Mouse (Mus musculus) kidney, adult 2 months (tissue): ENCODE measurements around the gene Plxdc1.

Source experiments
- CTCF ChIP-seq: fragments of 200-500 bp; conservative IDR thresholded peaks from 2 replicates; pipeline ENCODE4 v1.5.1; 2011; ENCODE audit warnings: low read depth, mild to moderate bottlenecking, control low read depth, low read length, moderate library complexity, mixed read lengths; ENCODE audit not compliant: insufficient read depth, insufficient read length
- POLR2A ChIP-seq: fragments of 200-500 bp; IDR thresholded peaks from one replicate; pipeline ENCODE4 v1.6.1; 2011; ENCODE audit warnings: low read depth, low read length, control low read depth

DNA sequence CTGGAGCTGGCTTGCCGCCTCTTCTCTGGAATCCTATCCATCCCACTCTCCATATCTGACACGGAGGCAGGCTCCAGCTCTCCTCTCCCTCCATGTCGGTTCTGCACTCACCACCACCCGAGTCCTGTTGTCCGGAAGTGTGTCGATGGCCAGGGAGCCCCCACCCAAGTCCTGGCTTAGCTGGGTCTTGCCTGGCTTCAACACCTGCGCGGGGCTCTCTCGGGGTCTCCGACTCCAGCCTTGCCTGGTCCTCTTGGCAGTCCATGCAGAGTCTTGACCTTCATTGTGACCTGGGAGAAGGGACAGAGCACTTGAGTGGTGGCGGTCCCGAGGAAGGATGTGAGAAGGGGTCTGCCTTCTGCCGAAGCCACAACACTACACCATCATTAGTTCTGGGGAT is 7.9 kb downstream of the Plxdc1 start:
- TF ChIP-seq POLR2A (no peak), CTCF (no peak)
